Mouse (Mus musculus): Measurements from ENCODE around the gene Apba1. TPM values are rescaled to one million over a fixed set of nuclear protein-coding genes. Genes with fewer than 3 reads are reported as not detected.

The Apba1 gene
- total RNA-seq, 4 experiments from 2014 or later: 127 to 143 (median 133) TPM

DNA sequence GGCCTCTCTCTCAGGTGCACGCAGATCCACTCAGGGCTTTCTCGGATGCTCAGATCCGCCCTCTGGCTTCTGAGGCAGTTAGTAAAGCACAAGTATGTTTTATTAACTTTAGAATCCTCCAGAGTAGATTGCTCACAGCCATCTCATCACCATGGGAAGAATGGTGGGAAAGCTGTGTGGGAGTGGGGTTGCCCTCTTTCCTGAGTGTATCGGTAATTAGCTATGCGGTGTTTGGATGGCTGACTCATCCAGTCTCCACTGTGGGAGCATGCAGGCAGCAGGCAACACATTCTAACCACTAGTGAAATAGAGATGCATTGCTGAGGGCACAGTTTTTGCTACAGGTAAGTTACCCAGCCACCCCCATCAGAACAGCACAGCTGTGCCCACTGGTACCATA is 172.1 kb downstream of the Apba1 start:
- peak in 1 of 2 experiments; percentile 71 for DNase-seq (ENCODE audit: low spot score in 2 of 2)

DNA sequence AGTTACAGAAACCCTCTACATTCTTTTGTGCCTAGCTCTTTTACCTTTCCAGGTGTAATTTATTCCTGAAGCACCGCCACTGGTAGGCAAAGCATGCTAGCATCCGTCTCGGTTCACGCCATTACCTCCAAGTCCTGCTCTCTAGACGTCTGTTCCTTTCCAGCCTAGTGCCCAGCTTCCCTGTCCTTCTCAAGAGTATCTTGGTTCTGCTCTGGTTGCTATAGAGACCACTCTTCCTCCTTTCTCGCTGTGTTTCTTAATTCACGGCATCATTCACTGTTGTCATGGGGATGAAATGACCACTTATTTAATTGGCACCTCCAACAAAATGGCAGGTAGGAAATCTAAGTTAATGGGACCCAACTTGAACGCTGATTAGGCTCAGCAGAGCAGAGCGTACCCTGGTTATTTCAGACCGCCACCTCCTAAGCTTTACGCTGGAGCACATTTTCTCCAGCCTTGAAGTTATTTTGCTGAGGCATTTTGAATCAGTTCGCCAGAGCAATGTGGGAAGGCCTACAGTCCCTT is 182.8 kb downstream of the Apba1 start:
- DNase-seq (ENCODE audit: low spot score in 2 of 2): no peak

DNA sequence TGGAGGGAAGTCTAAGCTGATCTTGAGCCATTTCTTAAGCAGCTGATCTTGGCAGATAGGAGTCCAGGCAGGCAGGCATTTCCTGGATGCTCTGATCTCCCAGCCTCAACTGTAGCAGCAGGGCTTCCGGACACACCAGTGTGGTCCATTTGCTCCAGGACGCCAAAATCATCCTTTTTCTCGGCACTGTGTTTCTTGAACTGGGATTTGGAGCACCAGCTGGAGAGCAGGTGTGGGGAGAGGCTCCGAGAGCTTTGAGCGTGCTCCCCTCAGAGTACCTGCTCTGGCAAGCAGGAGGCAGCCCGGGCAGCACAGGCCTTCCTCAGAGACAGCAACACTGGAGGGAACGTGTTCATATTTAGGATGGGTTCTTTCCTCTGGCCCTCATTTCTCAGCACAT is 184.2 kb downstream of the Apba1 start:
- DNase-seq (ENCODE audit: low spot score in 2 of 2): no peak

DNA sequence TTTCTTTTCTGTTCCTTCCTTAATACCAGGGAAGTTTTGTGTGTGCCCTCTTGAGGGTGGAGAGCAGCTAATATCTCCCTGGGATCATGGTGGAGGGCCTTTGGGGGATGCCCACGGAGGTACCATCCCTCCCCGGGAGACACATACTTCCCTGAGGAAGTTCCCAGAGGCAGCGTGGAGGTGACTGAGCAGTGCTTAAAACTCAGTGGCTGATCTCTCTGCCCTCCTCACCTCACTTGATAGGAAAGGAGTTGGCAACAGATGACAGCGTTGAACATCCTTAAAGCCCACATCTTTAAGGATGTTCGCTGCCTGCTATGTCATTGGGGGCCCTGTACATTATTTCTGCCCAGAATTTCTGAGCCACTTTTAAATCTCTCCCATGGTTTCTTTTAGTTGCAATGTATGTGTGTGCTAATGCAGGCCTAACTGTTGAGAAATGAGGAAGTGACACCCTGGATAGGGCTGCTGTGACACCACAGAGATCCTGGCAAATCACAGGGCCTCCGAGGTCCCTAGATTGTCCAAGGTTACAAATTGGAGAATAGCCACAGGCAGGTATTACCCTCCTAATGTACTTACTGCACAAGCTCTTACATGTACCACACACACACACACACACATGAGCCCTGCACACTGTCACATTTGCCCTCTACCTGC is 187.5 kb downstream of the Apba1 start:
- no peak for DNase-seq (ENCODE audit: low spot score in 2 of 2)

DNA sequence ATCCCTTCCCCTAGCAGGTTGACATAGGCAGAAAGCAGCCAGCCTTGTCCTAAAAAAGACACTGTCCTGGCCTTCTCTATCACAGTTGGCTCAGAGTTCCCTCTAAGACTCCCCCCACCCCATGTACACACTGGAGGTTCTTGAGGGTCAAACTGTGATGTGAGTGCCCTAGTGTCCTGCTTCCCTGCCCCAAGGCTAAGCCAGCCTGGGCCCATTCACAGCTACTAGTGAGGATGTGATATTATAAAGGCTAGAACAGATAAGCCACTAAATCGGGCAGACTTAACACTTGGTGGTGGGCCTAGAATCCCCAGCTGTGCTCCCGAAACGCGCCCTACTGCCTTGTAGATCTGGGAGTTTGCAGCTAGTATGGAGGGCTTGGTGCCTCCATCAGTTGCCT is 188.1 kb downstream of the Apba1 start:
- DNase-seq (ENCODE audit: low spot score in 2 of 2): no peak

DNA sequence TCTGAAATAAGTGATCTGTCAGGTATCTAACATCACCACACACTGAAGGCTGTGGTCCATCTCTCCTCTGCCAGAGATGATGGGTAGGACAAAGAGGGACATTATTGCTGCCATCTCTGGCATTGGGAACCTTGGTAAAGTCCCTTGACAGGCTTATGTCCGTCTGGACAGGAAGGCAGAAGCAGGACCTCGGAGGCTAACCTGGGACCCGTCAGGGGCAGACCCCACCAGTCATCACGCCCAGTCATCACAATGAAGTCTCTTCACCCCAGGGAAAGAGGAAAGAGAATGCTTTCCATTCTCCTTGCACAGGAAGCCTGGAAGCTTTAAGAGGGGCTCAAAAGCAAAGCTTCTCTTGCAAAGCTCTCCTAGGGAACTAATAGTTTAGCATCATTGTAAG is 189.2 kb downstream of the Apba1 start:
- no peak for DNase-seq (ENCODE audit: low spot score in 2 of 2)

DNA sequence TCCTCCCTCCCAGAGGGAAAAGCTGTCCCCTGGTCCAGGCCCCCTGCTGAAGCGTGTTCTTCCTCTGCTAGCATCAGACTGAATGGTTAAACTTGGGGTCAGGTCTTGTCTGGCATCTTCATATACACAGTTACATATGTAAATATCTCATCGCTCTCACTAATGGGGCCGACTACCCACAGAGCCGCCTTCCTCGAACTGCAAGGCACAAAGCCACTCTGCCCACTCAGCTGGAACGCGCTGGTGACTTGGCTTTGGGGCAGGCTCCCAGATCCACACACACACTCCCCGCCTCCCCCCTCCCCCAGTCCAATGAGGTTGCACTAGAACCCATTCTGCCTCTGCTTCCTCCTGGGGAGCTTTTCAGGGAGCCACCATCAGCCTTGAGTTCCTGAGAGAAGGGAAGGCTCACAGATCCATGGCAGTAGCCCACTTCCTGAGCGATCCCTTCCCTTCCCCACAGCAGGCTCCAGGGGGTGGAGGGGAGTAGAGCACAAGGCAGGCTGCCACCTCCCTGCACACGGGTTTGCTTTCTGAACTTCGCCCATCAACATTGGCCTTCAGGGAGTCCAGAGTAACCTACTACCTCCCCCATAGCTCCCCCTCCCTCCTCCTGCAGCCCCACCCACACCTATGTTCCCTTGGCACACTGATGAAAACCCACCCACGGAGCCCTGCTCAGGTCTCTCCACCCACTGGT is 189.8 kb downstream of the Apba1 start:
- no peak for DNase-seq (ENCODE audit: low spot score in 2 of 2)

DNA sequence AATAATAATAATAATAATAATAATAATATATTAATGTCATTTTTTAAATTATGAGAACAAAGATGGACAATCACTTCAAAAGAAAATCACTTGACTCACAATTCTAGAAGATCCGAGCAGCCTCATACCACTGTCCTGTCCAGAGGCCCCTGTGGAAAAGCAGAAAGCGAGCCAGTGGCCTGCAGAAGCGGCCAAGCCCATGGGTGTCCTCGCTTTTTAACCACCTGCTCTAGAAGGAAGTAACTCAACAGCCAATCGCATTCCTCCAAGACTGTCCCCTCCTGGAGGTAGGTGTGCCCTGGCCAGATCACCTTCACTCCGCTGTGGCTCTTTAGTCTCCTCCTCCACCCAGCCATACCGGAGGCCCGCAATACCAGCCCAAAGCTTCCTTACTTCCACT is 196.8 kb downstream of the Apba1 start:
- no peak for DNase-seq (ENCODE audit: low spot score in 2 of 2)

DNA sequence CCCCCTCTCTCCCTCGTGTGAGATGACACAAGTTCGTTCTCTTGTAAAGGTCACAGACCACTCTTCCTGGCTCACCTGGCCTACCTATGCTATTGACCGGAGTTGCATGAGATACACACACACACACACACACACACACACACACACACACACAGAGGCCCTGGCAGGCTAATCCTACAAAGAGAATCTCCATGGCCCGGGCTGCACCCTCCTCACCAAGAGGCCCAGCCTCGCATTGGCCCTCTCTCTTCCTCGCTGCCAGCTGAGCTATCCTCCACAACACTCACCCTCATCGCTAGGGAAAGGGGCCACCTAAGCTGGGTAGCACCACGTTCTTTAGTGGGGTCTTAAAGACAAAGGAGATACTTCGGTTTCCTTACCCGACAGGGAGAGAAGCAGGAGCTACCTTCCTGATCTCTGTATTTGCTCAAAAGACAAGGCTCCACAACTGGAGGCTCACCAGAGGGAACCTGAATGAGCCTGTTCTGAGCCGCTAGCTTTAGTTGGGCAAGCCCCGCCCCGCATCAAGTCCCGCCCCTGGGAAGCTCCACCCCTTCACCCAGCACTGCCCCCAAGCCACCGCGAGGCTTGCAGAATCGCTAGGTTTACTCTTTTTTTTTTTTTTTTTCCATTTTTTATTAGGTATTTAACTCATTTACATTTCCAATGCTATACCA is 197.8 kb downstream of the Apba1 start:
- DNase-seq (ENCODE audit: low spot score in 2 of 2): no peak

DNA sequence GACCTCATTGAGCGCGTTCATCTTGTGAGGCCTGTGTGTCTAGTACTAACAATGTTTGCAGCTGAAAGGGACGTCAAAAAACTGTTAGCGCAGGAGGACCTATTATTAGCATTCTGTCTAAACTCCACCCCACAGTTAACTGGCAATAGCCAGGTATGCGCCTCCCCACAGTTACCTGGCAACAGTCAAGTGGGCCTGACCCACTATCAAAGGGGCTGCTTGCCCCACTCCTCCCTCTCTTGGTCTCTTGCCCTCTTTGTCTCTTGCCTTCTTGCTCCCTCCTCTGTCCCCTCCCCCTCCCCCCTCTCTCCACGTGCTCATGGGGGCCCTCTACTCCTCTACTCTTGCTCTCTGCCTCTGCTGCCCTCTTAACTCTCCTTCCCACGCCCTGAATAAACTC is 198.9 kb downstream of the Apba1 start:
- DNase-seq (ENCODE audit: low spot score in 2 of 2): no peak

DNA sequence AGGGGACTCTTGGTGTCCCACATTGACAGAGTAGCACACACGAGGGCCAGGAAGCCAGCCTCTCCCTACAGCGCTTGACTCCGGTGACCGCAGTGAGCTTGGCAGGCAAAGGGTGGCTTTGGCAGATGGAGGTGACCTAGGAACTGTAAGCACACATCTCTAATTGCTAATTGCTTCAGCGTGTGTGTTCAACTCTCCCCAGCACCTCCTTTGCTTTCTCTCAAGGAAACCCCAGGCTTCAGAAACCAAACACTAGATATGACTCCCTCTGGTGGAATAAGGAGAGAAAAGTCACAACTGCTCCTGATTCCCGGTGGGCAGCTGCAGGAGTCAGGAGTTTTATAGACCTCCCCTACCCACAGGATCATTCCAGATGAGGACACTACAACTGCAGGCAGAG is 200.2 kb downstream of the Apba1 start:
- DNase-seq (ENCODE audit: low spot score in 2 of 2): no peak

DNA sequence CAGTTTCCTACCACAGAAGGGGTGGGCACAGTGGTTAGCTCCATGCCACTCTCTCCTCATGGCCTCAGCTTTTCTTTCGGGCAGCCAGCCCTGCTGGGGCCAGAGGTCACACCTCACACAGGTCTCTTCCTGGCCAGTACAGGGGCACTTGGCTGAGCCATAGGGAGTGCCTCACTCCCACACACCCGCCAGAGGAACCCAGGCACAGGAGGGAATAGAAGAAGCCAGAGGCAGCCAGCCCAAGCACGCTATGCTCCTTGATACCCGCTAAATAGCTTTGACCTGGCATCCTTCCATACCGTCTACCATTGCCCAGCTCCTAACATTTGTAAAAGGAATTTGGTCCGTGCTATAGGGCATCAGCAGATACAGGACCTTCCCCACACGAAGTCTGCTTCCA is 201.2 kb downstream of the Apba1 start:
- no peak for DNase-seq (ENCODE audit: low spot score in 2 of 2)

DNA sequence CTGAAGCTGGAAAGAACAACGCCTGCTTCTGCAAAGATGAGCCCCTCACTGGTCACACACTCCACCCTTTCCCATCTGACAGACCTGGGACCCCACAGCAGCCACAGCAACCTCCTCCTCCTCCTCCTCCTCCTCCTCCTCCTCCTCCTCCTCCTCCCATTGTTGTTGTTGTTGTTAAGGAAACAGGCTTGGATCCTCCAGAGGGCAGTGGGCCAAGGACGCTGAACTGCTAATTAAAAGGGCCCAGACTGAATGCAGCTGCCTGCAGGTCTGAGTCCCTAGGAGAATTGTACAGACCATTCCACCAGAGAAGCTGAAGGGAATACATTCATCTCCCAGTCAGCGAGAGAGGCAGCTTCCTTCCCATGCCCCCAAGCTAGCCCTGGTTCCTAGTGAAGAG is 201.6 kb downstream of the Apba1 start:
- DNase-seq (ENCODE audit: low spot score in 2 of 2): no peak

DNA sequence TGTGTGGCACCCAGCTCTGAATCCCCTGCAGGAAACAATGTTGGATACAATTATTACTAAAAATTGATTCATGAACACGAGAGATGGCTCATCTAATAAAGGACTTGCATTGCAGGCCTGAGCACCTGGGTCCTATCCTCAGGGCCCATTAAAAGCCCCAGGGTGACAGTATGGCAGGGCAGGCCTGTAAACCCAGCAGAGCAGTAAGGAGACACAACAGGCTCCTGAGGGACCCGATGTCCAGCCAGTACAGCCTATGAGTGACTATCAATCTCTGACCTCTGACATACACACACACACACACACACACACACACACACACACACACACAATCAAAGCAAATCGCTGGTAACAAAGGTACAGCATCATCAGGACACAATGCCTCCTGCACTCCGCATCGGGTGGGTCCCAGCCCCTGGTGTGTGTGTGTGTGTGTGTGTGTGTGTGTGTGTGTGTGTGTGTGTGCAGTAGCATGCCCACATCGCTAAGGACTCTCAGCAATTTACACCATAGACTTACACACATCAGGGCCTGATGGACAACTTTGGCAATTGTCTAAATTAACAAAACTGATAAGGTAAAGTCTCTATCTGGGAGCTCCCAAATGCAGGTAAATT is 202.3 kb downstream of the Apba1 start:
- no peak for DNase-seq (ENCODE audit: low spot score in 2 of 2)

DNA sequence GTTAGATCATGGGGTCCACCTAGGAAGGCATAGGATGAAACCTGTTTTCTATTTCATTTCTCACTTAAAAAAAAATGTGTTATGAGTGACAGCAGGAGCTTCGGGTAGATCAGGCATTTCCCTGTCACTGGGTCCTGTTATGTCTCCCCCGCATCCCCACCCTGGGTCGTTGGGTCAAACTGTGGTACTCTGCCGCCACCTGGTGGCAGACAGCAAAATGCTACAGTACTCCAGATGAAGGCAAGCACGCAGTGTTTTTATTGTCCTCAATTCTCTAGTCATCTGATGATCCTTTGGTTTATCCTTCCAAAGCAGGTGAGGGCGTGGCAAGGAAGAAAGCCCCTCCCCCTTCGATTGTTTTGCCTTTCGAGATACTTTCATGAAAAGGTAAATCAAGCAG is 202.8 kb downstream of the Apba1 start:
- peak in 1 of 2 experiments; percentile 53 for DNase-seq (ENCODE audit: low spot score in 2 of 2)

DNA sequence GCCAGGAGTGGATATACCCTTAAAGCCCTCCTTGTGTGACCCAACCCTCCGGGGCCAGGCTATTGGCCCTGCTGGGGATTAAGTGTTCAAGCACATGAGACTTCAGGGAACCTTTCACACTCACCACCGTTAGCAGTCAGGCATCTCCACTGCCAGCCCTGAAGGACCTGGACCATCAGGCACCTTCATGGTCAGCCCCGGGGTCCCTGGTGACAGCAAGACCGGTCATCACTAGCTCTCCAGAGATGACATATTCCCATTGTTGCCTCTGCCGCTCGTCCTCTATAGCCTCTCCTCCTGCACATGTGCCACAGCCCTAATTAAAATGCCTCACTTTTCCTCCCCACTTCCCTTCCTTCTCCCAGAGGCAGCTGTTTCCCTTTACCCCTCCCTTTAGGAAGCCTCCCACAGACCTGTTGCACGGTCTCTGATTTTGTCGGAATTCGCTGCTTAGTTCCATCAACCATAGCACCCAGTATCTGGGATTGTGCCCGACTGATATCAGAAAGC is 205.8 kb downstream of the Apba1 start:
- DNase-seq (ENCODE audit: low spot score in 2 of 2): no peak

DNA sequence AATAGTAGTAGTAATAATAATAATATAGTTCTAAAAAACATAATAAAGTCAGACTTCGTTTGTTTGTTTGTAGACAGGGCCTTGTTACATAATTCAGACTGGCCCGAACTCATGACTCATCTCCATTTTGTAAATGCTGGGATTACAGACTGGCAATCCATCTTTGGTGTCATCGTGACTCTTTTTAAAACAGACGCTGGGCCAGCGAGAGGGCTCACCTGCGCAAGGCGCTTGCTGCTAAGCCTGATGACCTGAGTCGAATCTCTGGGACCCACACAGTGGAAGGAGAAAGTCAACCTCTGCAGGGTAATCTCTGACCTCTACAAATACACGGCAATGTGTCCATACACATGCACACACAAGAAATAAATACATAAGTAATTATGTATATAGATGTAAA is 207.7 kb downstream of the Apba1 start:
- DNase-seq (ENCODE audit: low spot score in 2 of 2): no peak

DNA sequence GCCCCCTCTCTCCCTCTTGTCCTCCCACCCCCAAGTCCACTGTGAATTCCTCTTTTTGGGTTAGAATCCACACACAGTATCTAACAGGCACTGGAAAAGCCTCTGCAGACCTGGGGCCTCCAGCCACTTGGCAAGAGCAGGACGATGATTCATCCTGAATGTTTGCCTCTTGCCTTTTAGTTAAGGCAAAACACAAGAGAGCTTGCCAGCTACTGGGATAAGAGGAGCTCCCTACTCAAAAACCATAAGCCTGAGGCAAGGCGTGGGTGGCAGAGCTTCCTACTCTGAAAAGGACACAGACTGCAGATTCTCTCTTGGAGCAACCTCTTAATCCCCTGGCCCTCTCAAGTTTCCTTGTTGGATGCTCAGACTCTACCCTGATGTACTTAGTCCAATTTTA is 208.5 kb downstream of the Apba1 start:
- peak in 1 of 2 experiments; percentile 82 for DNase-seq (ENCODE audit: low spot score in 2 of 2)

DNA sequence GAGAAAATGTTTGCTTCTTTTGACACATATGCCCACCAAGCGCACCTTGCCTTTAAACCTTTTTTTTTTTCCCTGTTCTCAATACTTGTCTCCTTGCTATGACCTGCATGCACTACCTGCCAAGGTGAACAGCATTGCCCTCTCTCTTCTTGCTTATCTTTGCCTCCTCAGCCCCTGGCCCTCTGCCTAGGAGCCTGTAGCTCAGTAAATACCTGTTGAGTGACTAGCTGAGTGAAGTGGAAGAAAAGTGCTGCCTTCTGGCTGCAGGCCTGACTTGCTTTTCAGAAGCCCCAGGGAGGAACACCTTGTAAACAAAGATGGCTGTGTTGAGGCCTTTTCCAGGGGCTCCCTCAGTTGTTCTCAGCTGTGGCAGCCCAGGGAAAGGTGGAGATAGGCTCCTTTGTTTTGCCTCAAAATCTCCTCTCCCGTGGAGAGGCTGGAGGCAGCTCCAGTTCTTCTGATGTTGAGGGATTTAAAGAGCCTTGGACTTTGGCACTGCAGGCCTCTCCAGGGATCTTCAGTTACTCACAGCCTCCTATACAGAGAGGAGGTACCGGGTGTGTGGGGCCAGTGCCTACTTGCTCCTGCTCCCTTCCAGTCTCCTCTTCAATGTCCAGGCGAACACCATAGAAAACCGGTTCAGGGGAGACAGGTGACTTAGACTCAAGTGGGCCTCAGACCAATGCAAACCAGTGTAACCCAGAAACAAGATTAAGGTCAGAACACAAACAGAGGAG is 209.6 kb downstream of the Apba1 start:
- DNase-seq (ENCODE audit: low spot score in 2 of 2): no peak

DNA sequence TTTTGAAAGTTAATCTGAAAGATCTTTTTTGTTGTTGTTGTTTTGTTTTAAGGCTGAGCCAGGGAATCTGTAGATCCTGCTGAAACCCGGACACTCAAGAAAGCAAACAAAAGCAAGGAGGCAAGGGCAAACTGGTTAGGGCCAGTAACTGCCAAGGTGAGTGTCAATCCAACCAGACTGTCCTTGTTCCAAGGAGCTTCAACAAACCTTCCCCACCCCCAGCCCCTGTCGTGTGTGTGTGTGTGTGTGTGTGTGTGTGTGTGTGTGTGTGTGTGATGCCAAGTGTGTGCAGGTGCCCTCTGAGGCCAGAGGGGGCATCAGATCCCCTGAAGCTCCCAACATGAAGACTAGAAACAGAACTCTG is 210.2 kb downstream of the Apba1 start:
- no peak for DNase-seq (ENCODE audit: low spot score in 2 of 2)

DNA sequence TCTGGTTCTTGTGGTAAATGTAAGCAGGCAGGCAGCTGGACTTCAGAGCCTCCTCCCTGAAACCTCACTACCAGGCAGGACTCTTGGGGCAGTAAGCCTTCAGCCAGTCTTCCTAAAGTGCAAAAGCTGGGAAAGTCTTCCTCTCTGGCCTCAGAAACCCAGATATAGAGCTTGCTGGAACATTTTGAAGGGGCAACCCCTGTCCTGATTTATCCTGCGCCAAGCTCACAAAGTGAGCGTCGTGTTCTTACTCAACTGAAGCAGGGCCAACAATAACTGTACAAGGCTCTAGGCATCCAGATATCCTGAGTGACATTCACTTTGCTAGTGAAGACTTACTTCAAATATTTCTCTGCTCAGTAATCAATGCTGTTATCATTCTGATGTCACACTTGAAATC is 211.7 kb downstream of the Apba1 start:
- DNase-seq (ENCODE audit: low spot score in 2 of 2): no peak

Measured in left cerebral cortex, adult 8-10 months (tissue).